Mouse (Mus musculus) lung, postnatal 25 days (tissue): Measurements from ENCODE around the gene Kmo.

ENCODE experiments used
- DNase-seq: peaks from one replicate; pipeline ENCODE4 v3.0.0; 2022; ENCODE audit warnings: low spot score

The Kmo gene

DNA sequence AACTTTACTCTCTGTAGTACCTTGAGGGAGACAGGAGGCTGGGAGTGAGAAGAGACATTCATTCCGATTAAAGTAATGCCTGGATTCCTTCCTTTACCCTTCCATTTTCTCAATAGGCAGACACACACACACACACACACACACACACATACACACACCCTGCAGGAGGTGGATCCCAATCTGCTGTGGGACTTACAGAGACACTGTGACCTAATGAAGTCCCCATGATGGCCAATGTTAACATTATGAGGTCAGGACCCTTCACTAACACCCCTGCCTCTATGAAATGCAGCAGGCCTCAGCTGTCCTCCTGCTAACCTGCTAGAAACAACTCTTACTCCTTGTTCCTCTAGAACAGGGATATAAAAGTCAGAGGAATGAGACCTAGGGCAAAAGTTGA, 78.1 kb downstream of the Kmo start, which contains the start of gene Wdr64:
Gene Wdr64 (plus strand): TSS at position 301 of the 400 bp plus-strand sequence.
- DNase-seq, result no peak

DNA sequence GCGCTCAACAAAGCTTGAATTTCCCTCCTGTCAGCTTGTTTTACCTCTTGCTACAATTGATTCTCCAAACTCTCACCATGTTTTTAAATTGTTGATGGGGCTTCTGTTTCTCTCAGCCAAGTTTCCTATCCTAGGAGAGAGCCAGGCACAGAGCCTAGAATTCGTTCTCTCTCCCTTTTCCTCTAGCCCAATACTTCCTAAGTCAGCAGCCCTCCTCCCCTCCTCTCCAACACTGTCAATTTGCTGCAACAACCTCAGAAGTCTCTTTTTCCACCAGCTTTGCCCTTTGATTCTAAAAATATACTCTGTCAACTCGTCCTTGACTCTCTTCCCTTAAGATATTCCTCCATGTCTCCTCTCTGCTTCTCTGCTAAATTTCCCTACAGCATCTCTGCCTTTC, 79.2 kb downstream of the Kmo start:
- DNase-seq, result no peak

DNA sequence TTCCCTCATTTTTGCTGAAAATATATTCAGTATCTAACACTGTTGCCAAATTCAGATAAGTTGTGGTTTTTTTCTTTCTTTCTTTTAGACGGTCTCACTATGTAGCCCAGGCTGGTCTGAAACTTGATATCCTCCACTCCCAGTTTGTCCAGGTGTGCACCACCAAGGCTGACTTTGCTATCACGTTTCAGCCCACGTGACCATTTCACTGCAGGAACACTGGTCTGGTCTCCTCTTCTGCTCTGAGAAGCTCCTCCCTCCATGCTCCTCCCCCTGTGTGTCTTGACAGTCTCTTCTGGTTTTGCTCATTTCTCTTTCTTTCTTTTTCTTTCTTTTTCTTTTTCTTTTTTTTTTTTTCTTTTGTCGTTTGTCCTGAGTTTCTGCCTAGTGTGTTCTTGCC, 79.6 kb downstream of the Kmo start:
- DNase-seq, result peak; percentile 5

DNA sequence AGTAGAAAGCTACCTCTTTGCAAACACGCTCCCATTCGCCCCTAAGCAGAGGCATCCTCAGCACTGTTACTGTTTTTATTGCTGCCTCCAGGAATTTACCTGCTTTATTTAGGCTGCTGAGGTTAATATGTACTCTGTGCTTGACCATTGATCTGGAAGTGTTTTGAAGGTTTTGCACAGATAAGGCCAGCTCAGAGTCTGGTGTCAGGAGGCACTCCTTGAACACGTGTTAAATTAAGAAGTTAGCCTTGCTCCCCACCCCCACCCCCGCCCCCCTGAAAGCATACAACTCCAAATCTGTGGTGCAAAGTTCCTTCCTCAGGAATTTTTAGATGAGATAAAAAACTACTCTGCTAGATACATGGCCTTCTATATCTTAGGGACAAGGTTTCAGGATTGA, 81.0 kb downstream of the Kmo start:
- no peak for DNase-seq

DNA sequence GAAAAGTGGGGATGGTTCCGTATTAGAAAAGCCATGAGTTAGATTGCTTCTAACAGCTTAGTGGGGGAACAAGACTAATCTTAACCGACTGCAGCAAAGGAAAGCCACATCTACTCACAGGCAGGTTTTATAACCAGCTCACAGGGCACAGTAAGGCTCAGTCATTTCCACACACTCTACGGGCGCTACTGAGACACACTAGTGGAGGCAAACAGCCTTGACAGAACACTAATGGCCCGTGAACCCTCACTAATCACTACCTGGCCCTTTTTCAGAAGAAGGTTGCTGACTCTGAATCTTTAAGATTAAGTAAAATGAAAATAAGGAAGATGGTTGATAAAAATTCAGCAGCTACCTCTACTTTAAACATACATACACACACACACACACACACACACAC, 87.4 kb downstream of the Kmo start:
- DNase-seq, result no peak

DNA sequence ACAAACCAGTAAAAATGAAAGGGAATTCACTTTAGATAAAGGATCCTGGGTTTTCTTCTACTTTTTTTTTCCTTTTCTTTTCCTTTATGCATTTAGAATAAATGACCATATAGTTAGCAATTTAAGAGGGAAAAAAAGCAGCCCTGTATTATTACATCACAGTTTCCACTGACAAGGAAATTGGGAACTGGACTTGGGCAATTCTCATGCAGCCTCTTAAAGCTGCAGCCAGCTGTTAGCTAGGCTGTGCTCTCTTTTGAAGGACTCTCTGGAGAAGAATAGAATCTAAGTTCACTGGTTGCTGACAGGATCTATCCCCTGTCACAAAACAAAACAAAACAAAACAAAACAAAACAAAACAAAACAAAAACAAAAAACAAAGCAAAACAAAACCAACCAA, 87.8 kb downstream of the Kmo start:
- no peak for DNase-seq
